Mouse (Mus musculus) heart, embryonic 14.5 days (tissue): ENCODE data around the gene Kbtbd12. TPM values are rescaled to one million over a fixed set of nuclear protein-coding genes. Genes with fewer than 3 reads are reported as not detected.

ENCODE experiments used
- polyA plus RNA-seq: library from polyadenylated mRNA; unstranded; fragments of >200 nt; fragmentation: Nextera tagmentation; extraction: Ambion mirVana; gene quantifications from 2 replicates; pipeline ENCODE4 v1.2.1, GENCODE M21; 2014

Kbtbd12 gene
- polyA plus RNA-seq, 1 experiment from 2014 or later: 22.8 TPM

Other genes starting within 250 kb of the Kbtbd12 start
- 19.2 and 19.7 TPM in 2 replicates for gene Eefsec, start 191.4 kb downstream of the Kbtbd12 start, polyA plus RNA-seq
- gene Ruvbl1, start 172.5 kb downstream of the Kbtbd12 start, polyA plus RNA-seq: 68.9 and 72.2 TPM in 2 replicates
- gene Sec61a1, start 119.0 kb downstream of the Kbtbd12 start, polyA plus RNA-seq: 161 and 166 TPM in 2 replicates
- 25.9 and 28.7 TPM in 2 replicates for gene Mgll, start 86.5 kb upstream of the Kbtbd12 start, polyA plus RNA-seq
- gene Abtb1, start 204.0 kb upstream of the Kbtbd12 start, polyA plus RNA-seq: 20.9 and 22.3 TPM in 2 replicates
- gene Podxl2, start 237.1 kb upstream of the Kbtbd12 start, polyA plus RNA-seq: 49.9 and 51.6 TPM in 2 replicates